Mouse (Mus musculus): ENCODE data around the gene Tigar.
A peak's percentile ranks its signal among the peaks of the same experiment; 100 is the strongest.

Tigar gene

DNA sequence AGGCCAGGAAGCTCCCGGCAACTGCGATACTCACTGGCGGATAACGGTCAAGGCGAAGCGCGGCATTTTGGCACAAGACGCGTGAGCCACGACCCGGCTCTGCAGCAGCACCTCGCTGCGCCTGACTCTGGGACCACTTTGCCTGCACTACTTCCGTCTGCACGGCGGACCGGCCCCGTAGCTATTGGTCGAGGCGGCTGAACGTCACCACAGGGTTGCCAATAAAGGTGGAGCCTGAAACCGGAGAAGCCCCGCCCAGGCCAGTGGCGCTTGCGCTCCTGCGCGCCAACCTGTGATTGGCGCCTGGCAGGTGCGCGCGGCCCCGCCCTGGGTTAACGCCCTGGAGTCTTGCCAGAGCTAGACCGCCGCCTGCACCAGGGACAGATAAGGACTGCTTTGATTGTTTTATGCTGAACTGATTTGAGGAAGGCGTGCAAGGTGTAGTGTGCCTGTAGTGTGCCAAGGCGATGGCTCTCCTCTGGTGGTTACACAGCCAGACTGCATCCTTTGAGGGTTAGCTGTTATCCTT is at the start of gene Tigar:
Tigar (minus strand) TSS at position 156 of the 529 bp plus-strand sequence.
- peak; percentile 93 to 95 for DNase-seq

DNA sequence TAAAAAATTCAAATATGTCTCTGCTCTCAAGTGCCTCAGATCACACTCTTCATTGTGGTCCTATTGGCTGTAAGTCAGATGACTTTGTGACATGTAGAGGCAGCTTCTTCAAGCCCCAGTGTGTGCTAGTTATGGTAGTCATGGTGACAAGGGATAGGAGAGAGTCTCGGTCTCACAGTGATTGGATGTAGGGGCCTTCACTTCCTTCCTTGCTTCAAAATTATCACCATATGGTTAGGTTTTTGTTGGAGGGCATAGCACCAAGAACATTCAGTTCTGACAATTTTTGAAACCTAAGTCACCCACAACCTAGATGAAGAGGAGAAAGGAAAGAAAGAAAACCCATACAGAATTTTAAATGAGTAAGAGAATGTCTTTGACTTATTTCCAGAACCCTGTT is 48.0 kb upstream of the Tigar start:
- DNase-seq: no peak

- DNase-seq: no peak
These were observed 46.1 kb upstream of the Tigar start for GRCm38 (mm10) chr6:127155468-127155867.

DNA sequence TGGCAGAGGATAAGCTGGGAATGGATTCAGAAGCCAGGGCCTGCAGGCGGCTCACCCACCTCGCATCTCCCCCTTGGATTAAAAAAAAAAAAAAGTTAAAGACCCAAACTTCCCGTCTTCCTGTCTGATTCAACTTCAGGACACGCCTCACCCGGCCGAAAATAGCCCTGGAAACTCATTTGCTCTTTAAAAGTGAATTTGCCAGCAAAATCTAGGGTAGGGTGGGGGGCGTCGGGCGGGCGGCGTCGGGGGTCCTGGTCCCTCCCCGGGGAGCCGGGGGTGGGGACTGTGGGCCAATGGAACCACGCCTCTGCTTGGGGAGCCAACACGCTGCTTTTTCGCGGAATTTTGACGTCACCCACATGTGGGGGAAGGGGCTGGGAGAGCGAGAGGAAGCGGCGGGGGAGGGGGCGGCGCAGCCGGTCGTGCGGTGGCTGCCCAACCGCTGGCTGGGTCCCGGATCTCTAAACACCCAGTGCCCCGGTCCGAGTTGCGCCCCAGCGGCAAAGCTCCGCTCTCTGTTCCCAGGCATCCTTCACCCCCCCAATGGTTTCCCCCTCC is 45.4 kb upstream of the Tigar start:
- peak; percentile 77 to 84 for DNase-seq

GRCm38 (mm10) chr6:127153972-127154707 is 44.8 kb upstream of the Tigar start:
- DNase-seq: no peak

DNA sequence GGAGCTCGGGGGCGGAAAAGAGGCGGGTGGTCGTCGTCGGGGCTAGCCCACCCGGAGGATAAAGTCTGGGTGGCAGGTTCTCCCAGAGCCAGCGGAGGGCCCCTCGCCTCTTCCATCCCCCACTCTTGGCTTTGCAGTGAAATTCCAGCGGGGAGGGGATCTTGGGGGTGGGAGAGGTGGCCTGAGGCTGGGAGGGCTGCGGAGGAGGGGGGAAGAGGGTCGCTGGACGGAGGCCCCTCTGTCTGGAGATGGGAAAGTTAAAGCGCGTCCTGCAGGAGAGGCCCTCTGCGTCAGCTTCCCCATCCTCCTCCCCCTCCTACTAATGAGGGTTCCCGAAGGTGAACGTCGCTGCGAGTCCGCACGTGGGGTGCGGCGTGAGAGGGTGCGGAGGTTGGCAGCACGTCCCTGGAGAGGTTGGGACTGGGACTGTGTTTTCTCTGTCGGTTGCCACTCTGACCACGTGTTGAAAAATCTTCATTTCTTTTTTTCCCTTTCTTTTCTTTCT is 44.0 kb upstream of the Tigar start:
- DNase-seq: peak in 1 of 2 experiments; percentile 72

- peak; percentile 72 to 87 for DNase-seq
These were observed 43.0 kb upstream of the Tigar start, which contains the start of gene Ccnd2 for GRCm38 (mm10) chr6:127152106-127152951. Ccnd2 (minus strand) TSS chr6:127152193.

DNA sequence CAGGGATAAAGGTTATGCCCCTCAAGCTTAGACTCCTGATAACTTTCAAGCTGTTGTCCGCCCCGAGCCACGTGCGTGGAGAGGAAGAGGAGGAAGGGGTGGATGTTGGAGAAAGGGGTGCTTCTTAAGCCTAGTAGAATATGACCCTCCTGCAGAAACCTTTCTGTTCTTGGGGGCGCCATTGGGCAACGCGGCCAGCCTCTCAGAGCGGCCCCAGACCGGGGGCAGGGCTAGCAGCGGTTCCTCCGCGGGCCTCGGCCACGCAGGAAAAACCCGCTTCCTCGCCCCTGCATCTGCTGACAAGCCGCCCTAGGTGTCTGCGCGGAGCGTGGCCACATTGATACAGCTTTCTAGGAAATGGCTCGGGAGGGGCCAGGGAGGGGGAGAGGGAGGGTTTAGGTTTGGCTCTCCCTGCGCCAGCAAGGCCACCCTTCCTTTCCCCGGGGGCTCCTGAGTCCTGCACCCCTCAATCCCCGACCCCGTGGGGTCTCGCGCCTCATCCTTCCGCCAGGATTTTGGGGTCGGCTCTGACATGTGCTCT is 42.3 kb upstream of the Tigar start:
- DNase-seq: peak; percentile 33 to 60

- peak; percentile 72 to 85 for DNase-seq
These were observed 41.6 kb upstream of the Tigar start for GRCm38 (mm10) chr6:127150663-127151564.

- DNase-seq: no peak
These were observed 40.7 kb upstream of the Tigar start for GRCm38 (mm10) chr6:127149944-127150662.

DNA sequence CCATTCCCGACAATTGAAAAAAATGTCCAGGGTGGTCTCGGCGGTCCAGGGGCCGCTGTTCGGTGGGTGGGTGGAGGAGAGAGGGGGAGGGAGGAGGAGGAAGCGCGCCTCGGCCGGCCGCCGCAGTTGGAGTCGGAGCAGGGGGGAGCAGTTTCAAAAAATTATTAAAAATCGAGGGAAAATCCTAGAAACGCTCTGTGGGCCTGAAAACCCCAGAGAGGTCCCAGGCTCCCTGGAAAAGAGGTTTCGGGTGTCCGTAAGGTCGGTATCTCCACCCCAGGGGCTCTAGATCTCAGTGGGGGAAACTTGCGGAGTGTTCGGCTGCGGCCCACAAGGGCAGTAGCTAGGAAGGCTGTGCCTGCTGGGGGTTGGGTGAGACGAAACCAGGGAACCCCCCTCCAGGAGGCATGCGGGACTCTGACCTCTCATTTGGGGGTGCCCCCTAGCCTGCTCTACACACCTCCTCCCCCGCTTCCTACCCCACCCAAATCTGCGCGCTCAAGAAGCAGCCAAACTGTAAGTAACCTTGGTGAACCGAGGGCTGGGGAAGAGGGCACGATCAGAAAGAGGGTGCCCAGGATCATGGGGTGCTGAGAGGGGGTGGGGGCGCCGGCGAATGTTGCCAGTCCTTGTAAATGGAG is 40.1 kb upstream of the Tigar start:
- peak in 1 of 2 experiments; percentile 43 for DNase-seq

- DNase-seq: peak in 1 of 2 experiments; percentile 34
These were observed 39.4 kb upstream of the Tigar start for GRCm38 (mm10) chr6:127148526-127149302.

- peak; percentile 83 to 85 for DNase-seq
These were observed 38.3 kb upstream of the Tigar start for GRCm38 (mm10) chr6:127147665-127148064.

DNA sequence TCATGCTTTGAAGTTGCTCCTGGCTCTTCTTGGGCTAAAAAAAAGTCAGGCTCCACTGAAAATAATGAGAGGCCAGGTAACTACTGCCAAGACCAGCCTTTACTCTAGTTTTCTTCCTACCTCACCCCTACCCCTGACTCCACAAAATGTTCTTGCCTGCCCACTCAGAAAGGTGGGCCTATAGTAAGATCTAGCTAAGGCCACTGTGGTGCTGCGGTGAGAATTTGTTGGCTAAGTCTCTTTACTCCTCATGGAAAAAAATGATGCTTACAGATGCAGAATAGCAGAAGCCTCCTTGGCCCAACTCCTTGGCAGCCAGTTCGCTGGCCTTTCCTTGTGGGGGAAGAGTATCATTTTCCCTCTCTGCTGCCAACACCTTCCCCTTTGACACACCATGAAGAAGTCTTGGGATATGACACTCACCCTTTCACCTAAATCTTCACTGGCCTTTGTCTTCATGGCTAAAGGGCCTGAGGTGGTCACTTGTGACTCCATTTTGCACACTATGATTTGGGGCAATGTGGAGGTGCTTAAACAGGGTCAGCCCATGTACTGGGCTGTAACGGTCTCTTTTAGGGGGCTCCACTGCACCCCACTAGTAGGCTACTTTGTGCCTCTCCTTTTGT is 37.1 kb upstream of the Tigar start:
- DNase-seq: no peak

DNA sequence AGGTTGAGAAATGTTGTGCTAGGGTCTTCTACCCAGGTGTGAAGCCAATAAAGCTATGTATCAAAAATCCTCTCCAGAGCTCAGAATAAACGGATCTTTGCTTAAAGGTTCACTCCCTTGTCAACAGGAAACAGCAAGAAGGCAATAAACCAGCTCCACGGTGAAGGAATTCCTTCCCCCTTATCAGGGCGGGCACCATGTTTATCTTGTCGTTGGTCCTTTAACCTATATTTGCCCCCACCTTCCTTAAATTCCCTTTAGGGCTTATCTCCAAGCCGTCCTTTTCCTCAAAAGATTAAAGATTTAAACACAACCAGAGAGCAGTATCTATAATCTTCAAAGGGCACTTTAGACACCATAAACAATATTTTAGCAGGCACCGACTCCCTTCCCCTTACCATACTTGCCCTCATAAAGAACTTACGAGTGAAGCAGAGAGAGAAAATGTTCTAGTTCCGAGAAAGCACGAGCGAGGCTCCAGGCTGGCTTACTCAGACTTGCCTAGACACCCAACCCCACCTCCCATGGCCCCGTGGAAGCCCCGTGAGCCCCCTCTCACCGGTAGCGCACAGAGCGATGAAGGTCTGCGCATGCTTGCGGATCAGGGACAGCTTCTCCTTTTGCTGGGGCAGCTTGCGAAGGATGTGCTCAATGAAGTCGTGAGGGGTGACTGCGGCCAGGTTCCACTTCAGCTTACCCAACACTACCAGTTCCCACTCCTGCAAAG is 36.3 kb upstream of the Tigar start:
- no peak for DNase-seq

DNA sequence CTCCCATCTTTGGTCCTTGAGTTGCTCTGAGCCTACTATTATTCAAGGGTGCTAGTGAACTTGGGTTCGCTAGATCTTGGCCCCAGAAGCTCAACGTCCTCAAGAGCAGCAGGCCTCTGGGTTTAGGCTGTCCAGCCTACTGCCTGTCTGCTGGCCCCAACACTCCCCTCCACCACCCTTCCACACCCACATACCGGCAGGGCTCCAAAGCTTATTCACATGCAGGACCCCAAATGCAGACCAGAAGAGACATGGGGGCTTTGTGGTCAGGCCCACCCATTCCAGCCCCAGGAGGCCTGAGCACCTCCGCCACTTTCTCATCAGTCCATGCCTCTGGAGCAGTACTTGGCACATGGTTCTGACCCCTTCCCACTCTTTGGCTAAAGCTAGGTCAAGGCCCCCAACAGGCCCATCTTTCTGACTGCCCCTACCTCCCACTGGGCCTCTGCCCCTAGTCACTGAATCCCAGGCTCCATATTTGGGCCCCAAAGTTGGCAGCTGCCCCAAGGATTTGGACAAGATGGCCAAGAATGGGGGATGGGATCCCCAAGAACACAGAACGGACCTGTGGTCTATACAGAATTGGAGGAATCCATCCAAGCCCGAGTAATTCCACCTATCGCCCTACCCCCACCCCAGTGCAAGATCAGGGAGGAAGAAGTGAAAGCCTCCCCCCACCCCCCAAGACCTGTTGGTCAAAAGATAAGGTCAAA is 34.4 kb upstream of the Tigar start:
- no peak for DNase-seq

DNA sequence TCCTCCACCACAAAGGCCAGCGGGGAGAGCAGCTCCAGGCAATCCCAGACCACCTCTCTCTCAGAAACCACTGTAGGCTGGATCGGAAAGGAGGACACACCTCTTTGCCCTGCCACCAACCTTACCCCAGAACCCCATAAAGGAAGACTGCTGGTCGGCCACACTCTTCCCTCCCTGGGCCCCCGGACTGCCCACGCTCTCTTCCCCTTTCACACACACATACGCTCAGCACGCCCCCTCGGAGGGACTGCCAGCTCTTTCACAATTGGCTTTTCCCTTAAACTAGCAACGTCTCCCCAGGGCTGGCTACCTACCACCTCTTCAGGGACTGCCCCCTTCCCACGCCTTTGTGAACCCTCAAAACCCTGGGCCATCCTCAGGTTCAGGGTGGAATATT is 33.8 kb upstream of the Tigar start:
- no peak for DNase-seq

Measured in kidney, postnatal 25 days (tissue).